Mouse (Mus musculus): Measurements from ENCODE around the gene Xk.

GRCm38 (mm10) chrX:9298413-9298864, 25.9 kb downstream of the Xk start:
- TF ChIP-seq CTCF (IDR thresholded peaks at IDR 0.05; ENCODE audit: control insufficient read depth, insufficient read depth, insufficient read length) (no peak), MYOD1 (IDR thresholded peaks at IDR 0.05; ENCODE audit: control insufficient read depth, insufficient read length, low read depth) (no peak), MAX (IDR thresholded peaks at IDR 0.05) (no peak), CEBPB (IDR thresholded peaks at IDR 0.05; ENCODE audit: low read depth) (no peak), MYOG (IDR thresholded peaks at IDR 0.05; ENCODE audit: control insufficient read depth, extremely low read depth, insufficient read length) (no peak), USF1 (IDR thresholded peaks at IDR 0.05; ENCODE audit: low read depth) (no peak), FOSL1 (IDR thresholded peaks at IDR 0.05; ENCODE audit: insufficient read depth, low read length, poor library complexity, severe bottlenecking) (no peak)

Data from C2C12 (cell line).